Mouse (Mus musculus): Measurements from ENCODE around the gene Wrnip1. TPM values are rescaled to one million over a fixed set of nuclear protein-coding genes. Genes with fewer than 3 reads are reported as not detected.

Wrnip1 gene
- polyA plus RNA-seq, 1 experiment from 2014 or later, result 21.2 TPM

DNA sequence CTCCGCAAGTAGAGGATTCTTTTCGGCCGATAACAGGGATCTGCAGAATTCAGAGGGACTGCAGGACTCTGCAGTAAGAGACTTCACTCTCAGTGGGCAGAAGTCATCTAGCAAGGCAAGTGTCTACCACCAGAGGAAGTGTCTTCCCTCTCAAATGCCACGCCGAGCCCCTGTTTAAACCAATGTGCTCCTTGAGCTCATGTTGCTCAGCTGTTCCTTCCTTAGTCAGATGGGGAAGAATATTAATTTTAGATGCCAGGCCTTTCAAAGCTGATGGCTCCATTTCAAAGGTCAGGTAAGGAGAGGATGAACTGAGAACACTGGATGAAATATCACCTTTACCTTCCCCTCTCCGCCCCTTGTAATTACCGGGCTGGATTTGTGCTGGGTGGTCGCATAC is 18.0 kb upstream of the Wrnip1 start, which contains the start of gene Mylk4:
TSS of gene Mylk4 (minus strand) at position 139 of the 400 bp plus-strand sequence.
- no peaks in the 10 kb centered on the region for H3K36me3 ChIP-seq
- no peak within 1 kb of the TSS for H3K9ac ChIP-seq
- H3K27ac ChIP-seq, result no peak within 1 kb of the TSS
- no peak for ATAC-seq (ENCODE audit: insufficient number of reproducible peaks, insufficient read depth, low FRiP score, low TSS enrichment, low read depth)
- H3K4me2 ChIP-seq, result no peak within 1 kb of the TSS
- H3K9me3 ChIP-seq, result no peaks in the 10 kb centered on the region
- no peak within 1 kb of the TSS for H3K4me3 ChIP-seq
- no peaks in the 10 kb centered on the region for H3K27me3 ChIP-seq
- 82% methylated on average over 8 of the region's 8 CpGs for WGBS
- H3K4me1 ChIP-seq, result no peaks in the 10 kb centered on the region

DNA sequence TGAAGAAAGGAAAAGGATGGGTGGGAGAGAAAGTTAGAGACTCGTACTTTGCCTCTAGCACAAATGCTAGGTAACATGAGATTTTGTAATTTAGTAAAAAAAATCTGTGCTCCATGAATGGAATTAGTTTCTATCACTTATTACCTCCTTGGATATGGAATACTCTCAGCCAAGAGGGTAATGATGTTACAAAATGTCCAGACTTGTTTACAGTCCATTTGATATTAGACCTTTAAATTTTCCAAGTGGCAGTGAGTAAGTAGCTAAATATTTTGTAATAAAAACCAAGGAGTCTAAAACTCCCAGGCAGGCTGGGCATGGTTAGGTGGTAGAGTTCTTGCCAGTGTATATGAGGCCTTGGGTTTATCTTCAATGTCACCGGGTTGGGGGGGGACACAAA is 14.3 kb upstream of the Wrnip1 start:
- ATAC-seq (ENCODE audit: insufficient number of reproducible peaks, insufficient read depth, low FRiP score, low TSS enrichment, low read depth), result no peak

GRCm38 (mm10) chr13:32789781-32790180 is 12.1 kb upstream of the Wrnip1 start:
- H3K4me3 ChIP-seq, result no peak overlapping the region
- WGBS, result 76% methylated on average over 4 of the region's 4 CpGs
- H3K27ac ChIP-seq, result no peak overlapping the region
- no peaks in the 10 kb centered on the region for H3K27me3 ChIP-seq
- H3K9me3 ChIP-seq, result no peaks in the 10 kb centered on the region
- no peak overlapping the region for H3K9ac ChIP-seq
- H3K4me1 ChIP-seq, result no peaks in the 10 kb centered on the region
- H3K36me3 ChIP-seq, result no peaks in the 10 kb centered on the region
- no peak overlapping the region for H3K4me2 ChIP-seq
- ATAC-seq (ENCODE audit: insufficient number of reproducible peaks, insufficient read depth, low FRiP score, low TSS enrichment, low read depth), result no peak

More for the DNA sequence above, 14.3 kb upstream of the Wrnip1 start:
- Histone ChIP-seq H3K27me3 (no peaks in the 10 kb centered on the region), H3K4me2 (no peak overlapping the region), H3K4me3 (no peak overlapping the region), H3K9me3 (no peaks in the 10 kb centered on the region), H3K27ac (no peak overlapping the region), H3K4me1 (no peaks in the 10 kb centered on the region), H3K36me3 (no peaks in the 10 kb centered on the region), H3K9ac (no peak overlapping the region)
- WGBS, result 52% methylated on average over 2 of the region's 2 CpGs

DNA sequence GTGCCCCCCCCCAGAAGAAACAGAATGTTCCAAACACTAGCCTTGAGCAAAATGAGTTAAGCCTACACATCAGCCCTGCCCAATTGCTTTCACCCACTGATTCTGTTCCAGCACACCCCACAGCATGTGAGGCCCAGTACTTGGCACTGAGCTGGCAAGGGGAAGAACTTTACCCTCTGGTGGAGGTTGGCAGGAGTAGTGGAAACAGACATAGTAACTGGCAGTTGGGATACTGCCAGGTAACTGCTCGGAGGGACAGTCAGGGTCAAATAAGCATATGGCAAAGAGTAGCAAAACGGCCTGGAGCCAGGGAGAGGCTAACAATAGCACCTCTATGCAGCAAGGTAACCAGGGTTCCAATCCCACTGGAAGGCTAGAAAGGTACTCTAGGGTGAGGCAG is 7.2 kb upstream of the Wrnip1 start:
- no peak for ATAC-seq (ENCODE audit: insufficient number of reproducible peaks, insufficient read depth, low FRiP score, low TSS enrichment, low read depth)
- no peak overlapping the region for H3K27ac ChIP-seq
- no peaks in the 10 kb centered on the region for H3K4me1 ChIP-seq
- WGBS, result 46% methylated on average over 2 of the region's 2 CpGs
- no peak overlapping the region for H3K9ac ChIP-seq
- H3K9me3 ChIP-seq, result no peaks in the 10 kb centered on the region
- no peak overlapping the region for H3K4me3 ChIP-seq
- no peak overlapping the region for H3K4me2 ChIP-seq
- H3K36me3 ChIP-seq, result no peaks in the 10 kb centered on the region
- H3K27me3 ChIP-seq, result no peaks in the 10 kb centered on the region

DNA sequence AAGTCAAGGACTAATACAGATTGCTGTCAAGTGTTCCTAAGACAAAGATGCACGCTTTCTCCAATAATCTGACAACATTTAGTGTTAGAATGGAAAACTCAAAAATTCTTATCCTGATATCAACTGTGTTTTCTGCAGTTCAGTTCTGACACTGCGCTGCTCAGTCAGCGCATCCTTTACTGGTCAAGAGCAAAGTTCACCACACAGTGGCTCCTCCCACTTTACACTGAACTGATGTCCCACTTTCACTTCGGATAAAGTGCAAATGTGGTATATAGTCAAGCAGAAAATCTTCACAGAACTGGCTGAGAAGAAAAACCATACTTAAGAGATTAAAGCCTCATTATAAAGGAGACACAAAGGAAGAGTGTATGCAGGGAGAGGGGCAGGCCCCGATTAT is 6.7 kb upstream of the Wrnip1 start:
- no peak overlapping the region for H3K4me2 ChIP-seq
- H3K4me3 ChIP-seq, result no peak overlapping the region
- no peaks in the 10 kb centered on the region for H3K9me3 ChIP-seq
- no peak overlapping the region for H3K9ac ChIP-seq
- ATAC-seq (ENCODE audit: insufficient number of reproducible peaks, insufficient read depth, low FRiP score, low TSS enrichment, low read depth), result no peak
- no peaks in the 10 kb centered on the region for H3K27me3 ChIP-seq
- no peak overlapping the region for H3K27ac ChIP-seq
- H3K4me1 ChIP-seq, result no peaks in the 10 kb centered on the region
- 88% methylated on average over 5 of the region's 5 CpGs for WGBS
- H3K36me3 ChIP-seq, result no peaks in the 10 kb centered on the region

DNA sequence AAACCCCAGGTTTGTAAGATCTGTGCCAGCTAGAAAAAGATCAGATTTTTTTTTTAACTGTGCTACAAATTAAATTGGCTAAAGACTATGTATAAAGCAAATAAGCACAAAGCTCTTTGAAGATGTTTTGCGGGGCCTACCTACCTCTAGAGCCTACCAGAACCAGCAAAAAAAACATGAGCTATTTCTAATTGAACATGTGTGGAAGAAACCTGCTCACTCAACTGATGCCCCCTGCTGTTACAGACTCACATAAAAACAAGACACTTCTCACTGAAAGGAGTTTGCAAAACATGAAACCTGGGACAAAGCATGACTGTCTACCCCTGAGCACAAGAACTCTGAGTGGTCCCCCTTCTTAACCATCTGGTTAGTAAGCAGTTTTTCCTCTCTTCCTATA is 4.8 kb upstream of the Wrnip1 start:
- Histone ChIP-seq H3K36me3 (no peaks in the 10 kb centered on the region), H3K4me3 (no peak overlapping the region), H3K4me1 (0 out of 2 replicates have a peak, but pooled peaks cover 6% of the 10 kb centered on the region), H3K4me2 (no peak overlapping the region), H3K9ac (no peak overlapping the region), H3K27ac (no peak overlapping the region), H3K9me3 (no peaks in the 10 kb centered on the region), H3K27me3 (no peaks in the 10 kb centered on the region)
- WGBS, result 83% methylated on average over 1 of the region's 1 CpGs
- no peak for ATAC-seq (ENCODE audit: insufficient number of reproducible peaks, insufficient read depth, low FRiP score, low TSS enrichment, low read depth)

- no peak overlapping the region for H3K4me2 ChIP-seq
- no peaks in the 10 kb centered on the region for H3K9me3 ChIP-seq
- no peaks in the 10 kb centered on the region for H3K27me3 ChIP-seq
- no peak overlapping the region for H3K27ac ChIP-seq
- peaks cover 19% of the 10 kb centered on the region for H3K4me1 ChIP-seq
- H3K4me3 ChIP-seq, result no peak overlapping the region
- no peaks in the 10 kb centered on the region for H3K36me3 ChIP-seq
- 59% methylated on average over 2 of the region's 2 CpGs for WGBS
- H3K9ac ChIP-seq, result no peak overlapping the region
- no peak for ATAC-seq (ENCODE audit: insufficient number of reproducible peaks, insufficient read depth, low FRiP score, low TSS enrichment, low read depth)
These were observed 2.7 kb upstream of the Wrnip1 start for GRCm38 (mm10) chr13:32799131-32799530.

DNA sequence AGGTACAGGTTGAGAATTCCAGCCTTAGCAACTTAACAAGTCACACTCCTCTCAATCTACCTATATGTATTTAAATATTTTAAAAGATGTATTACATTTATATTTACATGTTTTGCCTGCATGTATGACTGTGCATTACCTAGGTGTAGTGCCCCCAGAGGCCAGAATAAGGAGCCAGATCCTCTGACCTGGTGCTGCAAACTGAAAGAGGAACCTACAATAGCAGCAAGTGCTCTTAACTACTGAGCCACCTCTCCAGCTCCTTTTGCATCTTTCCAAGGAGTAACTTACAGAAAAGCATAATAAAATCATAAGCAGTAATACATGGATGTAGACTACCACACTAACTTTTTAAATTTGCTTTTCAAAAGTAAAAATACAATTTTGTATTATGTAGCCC is 979 bp upstream of the Wrnip1 start:
- H3K9me3 ChIP-seq, result no peaks in the 10 kb centered on the region
- 0 out of 2 replicates have a peak, but pooled peaks cover 3% of the 10 kb centered on the region for H3K36me3 ChIP-seq
- no peak overlapping the region for H3K9ac ChIP-seq
- no peak for ATAC-seq (ENCODE audit: insufficient number of reproducible peaks, insufficient read depth, low FRiP score, low TSS enrichment, low read depth)
- peak overlapping the region; percentile 76 for H3K4me2 ChIP-seq
- peak overlapping the region; percentile 85; the same call in 1 of the 2 replicates for H3K4me3 ChIP-seq
- H3K4me1 ChIP-seq, result peaks cover 19% of the 10 kb centered on the region
- H3K27me3 ChIP-seq, result no peaks in the 10 kb centered on the region
- no peak overlapping the region for H3K27ac ChIP-seq

- Histone ChIP-seq H3K36me3 (peaks cover 16% of the 10 kb centered on the region), H3K4me3 (peak within 1 kb of the TSS; percentile 85), H3K27ac (peak within 1 kb of the TSS; percentile 71), H3K27me3 (no peaks in the 10 kb centered on the region), H3K4me2 (peak within 1 kb of the TSS; percentile 76), H3K9ac (peak within 1 kb of the TSS; percentile 89), H3K4me1 (peaks cover 19% of the 10 kb centered on the region), H3K9me3 (no peaks in the 10 kb centered on the region)
- under 1% methylated on average over 95 of the region's 95 CpGs for WGBS
- peak; percentile 56 for ATAC-seq (ENCODE audit: insufficient number of reproducible peaks, insufficient read depth, low FRiP score, low TSS enrichment, low read depth)
These were observed 632 bp downstream of the Wrnip1 start, which contains the start of gene D930007J09Rik for GRCm38 (mm10) chr13:32802259-32803081. Gene D930007J09Rik, minus strand, starts transcription at chr13:32802849.

DNA sequence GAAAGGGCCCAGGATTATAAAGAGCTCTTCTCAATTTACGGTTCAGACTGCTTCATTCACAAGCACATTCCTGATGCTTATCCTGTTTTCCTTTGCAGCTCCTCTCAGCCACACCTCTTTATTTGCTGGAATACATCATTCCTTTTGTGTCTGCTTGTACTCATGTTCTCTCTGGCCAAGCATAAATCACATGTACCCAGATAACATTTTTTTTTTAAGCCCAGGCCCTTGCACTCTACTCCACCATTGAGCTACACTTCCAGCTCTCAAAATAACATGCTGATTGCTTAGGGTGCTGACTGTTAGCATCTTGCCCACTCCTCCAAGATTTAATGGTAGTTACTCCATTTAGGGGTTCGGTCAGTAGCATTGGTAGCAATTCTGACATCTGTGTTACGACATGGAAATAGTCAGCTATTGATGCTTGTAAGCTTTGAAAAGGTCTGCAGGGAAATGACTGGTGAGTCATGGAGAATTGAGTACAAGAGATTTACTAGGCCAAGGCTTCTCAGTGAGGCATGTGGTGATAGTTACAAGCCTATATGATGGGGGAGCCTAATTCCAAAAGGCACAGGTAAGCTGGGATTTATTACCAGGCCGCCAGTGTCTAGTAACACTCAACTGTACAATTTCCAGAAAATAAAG is 2.0 kb downstream of the Wrnip1 start:
- Histone ChIP-seq H3K9me3 (no peaks in the 10 kb centered on the region), H3K9ac (0 out of 2 replicates have a peak overlapping the region, but pooled peaks have one; percentile 27), H3K4me3 (peak overlapping the region; percentile 85)

GRCm38 (mm10) chr13:32806820-32807219 is 5.0 kb downstream of the Wrnip1 start:
- no peak overlapping the region for H3K4me2 ChIP-seq
- ATAC-seq (ENCODE audit: insufficient number of reproducible peaks, insufficient read depth, low FRiP score, low TSS enrichment, low read depth), result no peak
- H3K9me3 ChIP-seq, result no peaks in the 10 kb centered on the region
- no peak overlapping the region for H3K9ac ChIP-seq
- no peak overlapping the region for H3K27ac ChIP-seq
- H3K36me3 ChIP-seq, result peaks cover 40% of the 10 kb centered on the region
- H3K27me3 ChIP-seq, result no peaks in the 10 kb centered on the region
- peaks cover 13% of the 10 kb centered on the region for H3K4me1 ChIP-seq
- H3K4me3 ChIP-seq, result no peak overlapping the region
- 90% methylated on average over 7 of the region's 7 CpGs for WGBS

More for the DNA sequence above, 2.0 kb downstream of the Wrnip1 start:
- WGBS, result 77% methylated on average over 4 of the region's 4 CpGs
- Histone ChIP-seq H3K36me3 (peaks cover 28% of the 10 kb centered on the region), H3K27ac (no peak overlapping the region), H3K4me2 (peak overlapping the region; percentile 76), H3K27me3 (no peaks in the 10 kb centered on the region), H3K4me1 (peaks cover 19% of the 10 kb centered on the region)
- no peak for ATAC-seq (ENCODE audit: insufficient number of reproducible peaks, insufficient read depth, low FRiP score, low TSS enrichment, low read depth)

DNA sequence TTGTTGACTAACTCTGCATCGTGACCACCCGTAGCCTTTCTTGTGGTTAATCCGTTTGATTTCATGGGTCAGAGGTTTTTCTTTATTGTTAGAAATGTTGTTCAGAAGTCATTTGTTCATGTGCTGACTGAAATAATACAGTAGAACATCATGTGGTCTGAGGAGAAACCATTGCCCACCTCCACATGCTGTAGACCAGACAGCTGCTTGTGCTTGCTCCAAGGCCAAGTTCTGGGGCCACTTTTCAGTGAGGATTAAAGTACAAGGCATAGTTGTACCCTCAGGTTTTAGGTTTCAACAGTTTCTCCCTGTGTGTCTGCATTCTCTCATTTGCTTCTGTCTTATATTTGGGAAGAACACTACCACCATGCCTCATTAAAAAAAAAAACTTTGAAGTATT is 5.8 kb downstream of the Wrnip1 start:
- H3K27ac ChIP-seq, result no peak overlapping the region
- H3K4me1 ChIP-seq, result peaks cover 13% of the 10 kb centered on the region
- 76% methylated on average over 3 of the region's 3 CpGs for WGBS
- H3K4me2 ChIP-seq, result no peak overlapping the region
- H3K4me3 ChIP-seq, result no peak overlapping the region
- H3K9me3 ChIP-seq, result no peaks in the 10 kb centered on the region
- H3K27me3 ChIP-seq, result no peaks in the 10 kb centered on the region
- H3K9ac ChIP-seq, result no peak overlapping the region
- H3K36me3 ChIP-seq, result peaks cover 40% of the 10 kb centered on the region
- ATAC-seq (ENCODE audit: insufficient number of reproducible peaks, insufficient read depth, low FRiP score, low TSS enrichment, low read depth), result no peak

Data from embryonic facial prominence, embryonic 13.5 days (tissue).